Mouse (Mus musculus) sigmoid colon, adult 10 weeks (tissue): ENCODE results near the gene Prlh. TPM values are rescaled to one million over a fixed set of nuclear protein-coding genes. Genes with fewer than 3 reads are reported as not detected.

ENCODE experiments used
- polyA plus RNA-seq: library from polyadenylated mRNA; stranded (reverse); fragments of 350-450 nt; fragmentation: Illumina TruSeq; extraction: RNeasy Lipid Tissue Mini Kit (QIAGEN cat#74804); gene quantifications from one replicate; pipeline ENCODE4 v1.2.3, GENCODE M21; 2014; ENCODE audit warnings: low read depth, low replicate concordance

Gene Prlh
- not detected for polyA plus RNA-seq

GRCm38 (mm10) chr1:90952808-90953207, at the start of gene Prlh:
TSS of gene Prlh (plus strand) at chr1:90953108.

DNA sequence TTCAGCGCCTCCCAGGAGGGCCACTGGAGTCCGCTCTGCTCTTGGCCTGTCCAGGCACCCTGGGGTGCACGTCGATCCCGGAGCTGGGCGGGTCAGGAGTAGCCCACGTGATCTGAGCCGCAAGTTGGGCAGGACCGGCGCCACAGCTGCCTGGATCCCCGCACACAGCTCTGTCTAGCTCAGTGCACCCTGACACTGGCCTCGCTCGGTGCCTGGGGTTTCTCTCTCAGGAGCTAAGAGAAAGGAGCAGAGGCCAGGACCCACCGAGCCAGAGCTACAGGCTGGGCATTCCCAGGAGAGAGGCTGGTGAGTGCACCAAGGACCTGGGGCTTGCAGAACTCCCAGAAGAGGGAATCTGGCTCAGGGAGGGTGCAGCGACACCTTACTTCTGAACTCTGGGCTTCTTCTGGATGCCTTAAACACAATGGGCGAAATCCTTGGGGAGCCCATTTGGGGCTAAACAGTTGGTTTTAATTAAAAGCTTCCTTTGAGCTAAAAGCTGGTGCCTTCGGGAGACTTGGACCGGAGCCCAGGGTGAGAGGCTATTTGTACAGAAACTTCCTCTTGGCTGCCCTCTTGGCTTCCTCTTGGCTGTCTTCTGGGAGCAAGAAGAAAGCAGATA, 37.8 kb upstream of the Prlh start, which contains the start of gene Mlph:
TSS of gene Mlph (plus strand) at position 138 of the 622 bp plus-strand sequence.

GRCm38 (mm10) chr1:90969347-90969784, 16.5 kb downstream of the Prlh start, which contains the start of gene Rab17:
TSS of gene Rab17 (minus strand) at chr1:90969661.

DNA sequence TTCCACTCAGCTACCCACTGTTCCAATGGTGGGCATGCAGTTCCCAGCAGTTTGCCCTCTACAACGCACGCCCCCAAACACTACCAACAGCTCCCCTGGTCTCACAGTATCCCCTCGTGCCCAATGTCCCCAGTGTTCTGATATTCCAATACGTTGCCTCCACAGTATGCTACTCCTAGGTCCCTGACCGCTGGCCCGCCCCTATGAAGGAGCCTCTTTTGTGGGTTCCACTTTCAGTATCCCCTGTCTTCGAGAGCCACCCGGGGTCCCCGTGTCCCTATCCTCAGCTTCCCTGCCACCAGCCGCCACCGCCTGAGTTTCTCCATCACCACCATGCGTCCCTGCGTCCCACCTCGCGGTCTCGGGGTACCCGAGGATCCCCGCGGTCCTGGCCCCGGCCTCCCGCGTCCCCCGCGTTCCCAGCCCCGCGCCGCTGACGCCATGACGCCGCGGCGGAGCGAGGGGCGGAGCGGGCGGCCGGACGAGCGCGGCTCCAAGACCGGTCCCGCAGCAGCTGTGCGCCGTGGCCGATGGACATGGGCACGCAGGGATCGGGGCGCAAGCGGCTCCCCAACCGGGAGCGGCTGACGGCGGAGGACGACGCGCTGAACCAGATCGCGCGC, 45.5 kb downstream of the Prlh start, which contains the start of gene Lrrfip1:
TSS of gene Lrrfip1 (plus strand) at position 470 of the 623 bp plus-strand sequence.

Other genes starting within 250 kb of the Prlh start
- 68.9 TPM for gene Col6a3, start 109.1 kb upstream of the Prlh start, polyA plus RNA-seq
- gene Mlph, start 38.0 kb upstream of the Prlh start, polyA plus RNA-seq: 20.1 TPM
- gene Rab17, start 16.6 kb downstream of the Prlh start, polyA plus RNA-seq: 1.0 TPM
- gene Lrrfip1, start 45.6 kb downstream of the Prlh start, polyA plus RNA-seq: 125 TPM
- gene Rbm44, start 192.0 kb downstream of the Prlh start, polyA plus RNA-seq: 0.88 TPM
- 8.0 TPM for gene Ramp1, start 226.7 kb downstream of the Prlh start, polyA plus RNA-seq